Mouse (Mus musculus) mouse trophoblast stem cell (cell line): ENCODE results near the gene Gm13057.
"Not testable (repeated sequence)": the region's sequence is repeated elsewhere in the genome, so short reads cannot be mapped to it uniquely, and the experiment has no call there.

ENCODE experiments used
- in situ Hi-C, 2 experiments: fragments of 300-500 bp; cut with MseI, MboI; formaldehyde crosslinking; loops; 2 replicates in 1 of 2; 3 replicates in 1 of 2; pipeline ENCODE4 v1.15.1; 2025

Gm13057 gene

GRCm38 (mm10) chr4:143551400-143551799 lies at the start of gene Gm13057, which contains the start of gene BC080695:
Gm13057 (plus strand) TSS chr4:143551709.
BC080695 (plus strand) TSS chr4:143551700.
- in situ Hi-C loops, result not testable (repeated sequence)

GRCm38 (mm10) chr4:143511043-143511442 lies 40.5 kb upstream of the Gm13057 start, which contains the start of gene Gm13043:
Gm13043 (plus strand) TSS chr4:143511343.
- in situ Hi-C loops, result no loop called here

DNA sequence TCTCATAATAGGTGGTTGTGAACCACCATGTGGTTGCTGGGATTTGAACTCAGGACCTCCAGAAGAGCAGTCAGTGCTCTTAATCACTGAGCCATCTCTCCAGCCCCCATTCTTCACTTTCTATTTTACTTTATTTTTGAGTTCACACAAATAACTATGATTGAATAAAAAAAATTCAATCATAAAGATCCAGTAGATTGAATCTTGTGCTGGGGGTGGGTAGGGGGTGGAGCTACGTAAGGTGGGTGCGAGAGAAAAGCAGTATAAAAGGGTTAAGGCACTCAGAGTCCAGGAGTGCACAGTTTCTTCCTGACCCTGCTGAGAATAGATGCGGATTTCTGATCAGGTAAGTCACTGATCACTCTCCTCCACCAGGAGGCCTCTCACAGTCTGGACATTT lies 15.9 kb upstream of the Gm13057 start, which contains the start of gene Gm13040:
Gene Gm13040 (plus strand): TSS at position 301 of the 400 bp plus-strand sequence.
- in situ Hi-C loops, result not testable (repeated sequence)
